Mouse (Mus musculus) megakaryocyte, embryonic 14.5 days (primary cell): ENCODE results near the gene Dgke. TPM values are rescaled to one million over a fixed set of nuclear protein-coding genes. Genes with fewer than 3 reads are reported as not detected.

ENCODE experiments used
- H3K27me3 ChIP-seq: replicated peaks from 2 replicates; pipeline ENCODE3; 2012; ENCODE audit warnings: inconsistent platforms
- H3K36me3 ChIP-seq: replicated peaks from 2 replicates; pipeline ENCODE3; 2012; ENCODE audit warnings: low read length, inconsistent platforms, mixed read lengths
- H3K4me1 ChIP-seq: 2 replicates; pipeline ENCODE4 v1.6.1; 2012; ENCODE audit warnings: inconsistent platforms
- H3K4me3 ChIP-seq: replicated peaks from 2 replicates; pipeline ENCODE3; 2012; ENCODE audit warnings: moderate library complexity, mild to moderate bottlenecking, inconsistent platforms
- H3K9me3 ChIP-seq: 2 replicates; pipeline ENCODE4 v1.6.1; 2012; ENCODE audit warnings: inconsistent platforms
- FLI1 ChIP-seq: IDR thresholded peaks from 2 replicates; pipeline ENCODE4 v1.6.1; 2012; ENCODE audit warnings: low read length, inconsistent platforms, mixed read lengths
- GATA1 ChIP-seq: IDR thresholded peaks from 3 replicates; pipeline ENCODE4 v1.6.1; 2012; ENCODE audit warnings: mixed read lengths, low read length, inconsistent platforms, borderline replicate concordance
- polyA plus RNA-seq: library from polyadenylated mRNA; stranded (reverse); fragments of >175 nt; gene quantifications from 2 replicates; pipeline ENCODE4 v1.2.3, GENCODE M21; 2012; ENCODE audit warnings: low replicate concordance; ENCODE audit not compliant: insufficient read depth

The Dgke gene
- polyA plus RNA-seq, 1 experiment = 0.70 TPM

- Histone ChIP-seq H3K36me3 (no peaks in the 10 kb centered on the region), H3K9me3 (no peaks in the 10 kb centered on the region), H3K4me3 (no peak overlapping the region), H3K4me1 (peaks cover 32% of the 10 kb centered on the region), H3K27me3 (peaks cover 8% of the 10 kb centered on the region)
- no peak for TF ChIP-seq FLI1
- no peak for TF ChIP-seq GATA1
Observed at GRCm38 (mm10) chr11:89074783-89075413, 8.2 kb upstream of the Dgke start.

DNA sequence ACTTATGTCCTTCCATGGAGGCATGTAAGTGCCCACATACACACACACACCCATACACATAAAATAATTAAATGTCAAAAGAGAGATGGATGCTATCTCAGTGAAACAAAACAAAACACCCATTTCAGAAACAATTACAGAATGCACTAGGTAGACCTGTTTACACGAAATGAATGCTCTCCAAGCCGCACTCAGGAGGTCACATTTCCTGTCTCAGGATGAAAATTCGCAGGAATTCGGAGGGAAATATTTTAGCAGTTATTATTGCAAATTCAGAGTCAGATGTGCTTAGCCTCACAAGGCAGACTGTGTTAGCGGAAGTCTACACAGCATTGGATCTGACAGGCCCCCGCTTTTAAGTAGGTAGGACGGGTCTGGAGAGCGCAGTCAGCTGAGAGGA lies 6.9 kb upstream of the Dgke start, which contains the start of gene Gm525:
Gene Gm525, plus strand, starts transcription at position 301 of the 400 bp plus-strand sequence.
- Histone ChIP-seq H3K9me3 (no peaks in the 10 kb centered on the region), H3K4me1 (peaks cover 30% of the 10 kb centered on the region), H3K36me3 (no peaks in the 10 kb centered on the region), H3K27me3 (peaks cover 7% of the 10 kb centered on the region), H3K4me3 (no peak within 1 kb of the TSS)
- TF ChIP-seq FLI1 (no peak), GATA1 (no peak)

GRCm38 (mm10) chr11:89071522-89071921 lies 4.9 kb upstream of the Dgke start:
- Histone ChIP-seq H3K4me1 (peaks cover 34% of the 10 kb centered on the region), H3K4me3 (no peak overlapping the region), H3K27me3 (peaks cover 11% of the 10 kb centered on the region), H3K9me3 (no peaks in the 10 kb centered on the region), H3K36me3 (no peaks in the 10 kb centered on the region)
- TF ChIP-seq GATA1 (no peak), FLI1 (no peak)

- Histone ChIP-seq H3K27me3 (peaks cover 9% of the 10 kb centered on the region), H3K4me3 (no peak overlapping the region), H3K9me3 (0 out of 2 replicates have a peak, but pooled peaks cover 4% of the 10 kb centered on the region), H3K4me1 (peaks cover 26% of the 10 kb centered on the region), H3K36me3 (no peaks in the 10 kb centered on the region)
- TF ChIP-seq GATA1 = no peak
- no peak for TF ChIP-seq FLI1
Observed at GRCm38 (mm10) chr11:89069303-89069702, 2.7 kb upstream of the Dgke start.

GRCm38 (mm10) chr11:89068649-89069048 lies 2.0 kb upstream of the Dgke start:
- Histone ChIP-seq H3K27me3 (peaks cover 9% of the 10 kb centered on the region), H3K9me3 (0 out of 2 replicates have a peak, but pooled peaks cover 4% of the 10 kb centered on the region), H3K4me3 (no peak overlapping the region), H3K36me3 (no peaks in the 10 kb centered on the region), H3K4me1 (peaks cover 26% of the 10 kb centered on the region)
- TF ChIP-seq FLI1 (no peak), GATA1 (no peak)

- H3K4me3 ChIP-seq = no peak overlapping the region
- no peak for TF ChIP-seq FLI1
- no peak for TF ChIP-seq GATA1
- H3K9me3 ChIP-seq = 0 out of 2 replicates have a peak, but pooled peaks cover 4% of the 10 kb centered on the region
- peaks cover 26% of the 10 kb centered on the region for H3K4me1 ChIP-seq
- no peaks in the 10 kb centered on the region for H3K36me3 ChIP-seq
- peaks cover 9% of the 10 kb centered on the region for H3K27me3 ChIP-seq
Observed at GRCm38 (mm10) chr11:89067871-89068490, 1.3 kb upstream of the Dgke start.

DNA sequence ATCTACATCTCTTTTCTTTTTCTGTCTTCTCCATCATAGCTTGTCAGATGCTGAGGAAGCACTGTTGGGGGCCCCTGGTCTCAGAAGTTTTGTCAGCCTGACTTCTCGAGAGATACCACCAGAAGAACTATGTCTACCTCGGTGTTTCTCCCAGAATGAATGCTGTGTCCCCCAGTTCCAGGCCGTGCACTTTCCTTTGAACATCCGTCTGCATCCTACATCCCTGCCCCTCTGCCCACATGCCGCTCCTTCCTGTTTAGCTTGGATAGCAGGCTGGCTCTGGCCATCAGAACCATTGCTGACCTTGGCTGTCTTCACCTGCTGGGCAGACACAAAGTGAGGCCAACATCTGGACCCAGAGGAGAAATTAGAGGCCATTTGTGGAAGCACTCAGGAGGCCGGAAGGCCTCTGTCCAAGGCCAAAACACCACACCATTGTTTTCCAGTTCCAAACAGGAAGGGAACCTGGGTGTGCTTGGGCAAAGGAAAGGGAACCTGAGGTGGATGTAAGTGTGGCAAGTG lies 712 bp upstream of the Dgke start:
- Histone ChIP-seq H3K4me1 (peaks cover 24% of the 10 kb centered on the region), H3K36me3 (no peaks in the 10 kb centered on the region), H3K27me3 (peaks cover 11% of the 10 kb centered on the region), H3K4me3 (no peak overlapping the region), H3K9me3 (0 out of 2 replicates have a peak, but pooled peaks cover 4% of the 10 kb centered on the region)
- TF ChIP-seq GATA1 (no peak), FLI1 (no peak)

DNA sequence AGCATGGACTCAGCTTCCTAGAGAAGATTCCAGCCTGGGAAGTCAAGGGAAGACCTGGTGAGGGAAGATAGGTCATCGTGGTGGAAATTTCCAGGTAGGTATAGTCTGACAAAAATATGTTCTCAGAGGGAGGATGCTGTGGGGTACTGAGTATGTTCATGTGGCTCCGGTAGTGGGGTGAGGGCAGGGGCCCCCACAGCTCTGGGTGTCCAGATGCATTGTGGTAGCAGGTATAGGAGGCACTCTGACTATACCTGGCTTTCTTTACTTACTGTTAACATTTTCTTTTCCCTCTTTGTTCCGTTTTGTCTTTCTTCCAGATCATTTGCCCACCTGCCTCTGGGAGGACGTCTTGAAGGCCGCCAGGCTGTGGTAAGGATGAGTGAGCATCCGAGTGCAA lies 524 bp downstream of the Dgke start:
- H3K4me3 ChIP-seq = no peak overlapping the region

DNA sequence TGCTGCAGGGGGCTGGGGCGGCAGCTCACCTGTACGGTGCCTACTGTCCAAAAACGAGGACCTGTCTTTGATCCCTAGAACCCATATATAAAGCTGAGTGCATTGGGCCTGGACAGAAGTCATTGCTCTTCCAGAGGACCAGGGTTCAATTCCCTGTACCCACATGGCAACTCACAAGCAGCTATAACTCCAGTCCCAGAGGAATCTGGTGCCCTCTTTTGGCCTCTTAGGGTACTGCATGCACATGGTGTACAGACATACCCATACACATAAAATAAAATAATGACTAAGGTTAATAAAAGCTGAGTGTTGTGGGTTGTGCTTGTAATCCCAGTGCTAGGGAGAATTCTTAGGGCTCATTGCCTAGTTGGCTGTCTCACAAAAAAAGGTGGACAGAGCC lies 1.4 kb downstream of the Dgke start:
- Histone ChIP-seq H3K4me1 (peaks cover 28% of the 10 kb centered on the region), H3K27me3 (peaks cover 10% of the 10 kb centered on the region), H3K9me3 (0 out of 2 replicates have a peak, but pooled peaks cover 4% of the 10 kb centered on the region), H3K36me3 (no peaks in the 10 kb centered on the region), H3K4me3 (no peak overlapping the region)
- no peak for TF ChIP-seq FLI1
- no peak for TF ChIP-seq GATA1

More for the DNA sequence above, 524 bp downstream of the Dgke start:
- H3K36me3 ChIP-seq = no peaks in the 10 kb centered on the region
- H3K9me3 ChIP-seq = 0 out of 2 replicates have a peak, but pooled peaks cover 4% of the 10 kb centered on the region
- peaks cover 10% of the 10 kb centered on the region for H3K27me3 ChIP-seq
- TF ChIP-seq FLI1 (no peak), GATA1 (no peak)
- H3K4me1 ChIP-seq = peaks cover 22% of the 10 kb centered on the region

GRCm38 (mm10) chr11:89064312-89064711 lies 2.3 kb downstream of the Dgke start:
- 0 out of 2 replicates have a peak, but pooled peaks cover 4% of the 10 kb centered on the region for H3K9me3 ChIP-seq
- no peak for TF ChIP-seq GATA1
- no peak for TF ChIP-seq FLI1

More at GRCm38 (mm10) chr11:89064312-89064711, 2.3 kb downstream of the Dgke start:
- peaks cover 34% of the 10 kb centered on the region for H3K4me1 ChIP-seq
- no peak overlapping the region for H3K4me3 ChIP-seq
- peaks cover 10% of the 10 kb centered on the region for H3K27me3 ChIP-seq
- H3K36me3 ChIP-seq = no peaks in the 10 kb centered on the region
